Mouse (Mus musculus): Measurements from ENCODE around the gene Bbip1.

Bbip1 gene

DNA sequence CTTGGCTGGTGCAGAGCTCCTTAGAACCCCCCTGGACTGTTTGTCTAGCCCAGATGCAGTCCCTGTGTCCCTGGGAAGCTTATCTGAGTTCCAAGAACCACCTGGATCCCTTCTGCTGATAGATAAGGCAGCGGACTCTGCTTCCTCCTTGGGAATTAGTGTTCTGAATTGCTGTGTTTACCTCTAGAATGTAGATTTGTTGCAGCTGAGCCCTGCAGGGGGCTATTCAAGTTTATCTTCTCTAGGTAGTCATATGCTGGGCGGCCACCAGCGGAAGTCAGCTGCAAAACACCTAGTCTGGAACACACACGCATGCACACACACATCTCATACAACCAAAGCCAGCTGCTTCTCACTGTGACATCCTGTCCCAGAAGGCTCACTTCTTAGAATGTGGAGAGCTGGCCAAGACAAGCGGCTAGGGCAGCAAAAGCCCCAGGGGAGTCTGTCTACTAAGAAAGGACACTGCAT lies 53.6 kb downstream of the Bbip1 start:
- no peak for DNase-seq (ENCODE audit: low spot score)

DNA sequence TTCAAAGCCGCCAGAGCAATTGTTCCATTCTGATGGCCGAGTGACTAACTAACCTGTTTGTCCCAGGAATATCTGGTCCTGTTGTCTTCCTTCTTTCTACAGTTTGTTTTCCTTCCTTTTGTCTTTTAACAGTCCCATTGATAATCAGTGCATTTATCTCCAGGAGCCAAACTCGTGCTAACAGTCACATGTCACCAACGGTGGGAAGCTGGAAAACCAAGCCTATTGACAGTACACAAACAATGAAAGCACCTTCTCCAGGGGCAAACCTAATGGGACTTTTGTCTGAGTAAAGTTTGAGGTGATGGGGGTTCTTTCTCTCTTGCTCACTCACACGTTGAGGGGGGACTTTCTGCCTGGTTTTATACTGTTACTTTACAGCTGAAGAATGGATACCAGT lies 54.2 kb downstream of the Bbip1 start:
- DNase-seq (ENCODE audit: low spot score), result no peak

DNA sequence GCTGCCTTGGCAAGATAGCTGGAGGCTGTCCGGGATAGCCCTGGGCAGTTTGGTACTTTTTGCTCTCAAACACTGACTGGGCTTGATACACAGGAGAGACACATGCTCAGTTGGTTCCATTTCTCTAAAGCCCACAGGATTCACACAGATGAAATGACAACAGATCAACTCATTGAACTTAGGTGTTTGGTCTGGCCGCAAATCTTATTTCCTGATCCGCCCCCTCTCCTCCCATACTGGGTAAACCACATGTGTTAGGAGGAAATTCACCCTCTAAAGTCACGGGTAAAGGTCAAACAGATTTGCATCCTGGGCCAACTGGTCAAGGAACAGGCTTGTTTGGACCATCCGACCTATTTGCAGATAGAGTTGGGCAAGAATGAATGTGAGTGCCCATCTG lies 54.9 kb downstream of the Bbip1 start:
- no peak for DNase-seq (ENCODE audit: low spot score)

DNA sequence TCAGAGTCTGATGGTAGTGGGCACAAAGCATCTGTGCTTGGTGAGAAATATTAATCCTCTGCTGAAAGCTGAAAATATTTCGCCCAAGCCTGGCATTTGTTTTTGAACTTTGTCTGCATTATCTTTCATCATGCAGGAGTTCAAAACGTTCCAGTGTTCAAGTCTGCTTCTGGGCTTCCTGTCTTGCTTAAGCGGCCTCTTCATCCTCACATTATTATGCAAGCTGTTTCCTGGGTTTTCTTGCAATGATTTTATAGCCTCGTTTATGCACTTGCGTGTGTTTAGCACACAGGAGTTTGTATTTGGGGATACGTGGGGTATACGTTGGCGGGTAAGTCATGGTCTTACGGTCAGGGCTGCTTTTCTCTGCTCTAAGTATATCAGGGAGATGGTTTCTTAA lies 56.1 kb downstream of the Bbip1 start:
- DNase-seq (ENCODE audit: low spot score), result no peak

DNA sequence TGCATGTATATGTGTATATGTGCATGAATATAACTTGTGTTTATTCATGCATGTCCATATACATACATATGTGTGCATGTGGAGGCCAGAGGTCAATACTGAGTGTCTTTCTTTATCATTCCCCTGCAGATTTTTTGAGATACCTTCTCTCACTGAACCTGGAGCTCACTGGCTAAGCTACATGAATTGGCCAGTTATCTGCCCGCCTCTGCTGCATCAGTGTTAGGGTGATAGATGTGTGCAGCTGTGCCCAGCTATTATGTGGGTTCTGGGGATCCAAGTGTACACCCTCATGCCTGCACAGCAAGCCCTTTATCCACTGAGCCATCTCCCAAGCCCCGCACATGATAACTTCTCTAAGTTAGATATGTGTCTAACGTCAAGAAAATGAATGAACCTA lies 56.6 kb downstream of the Bbip1 start:
- no peak for DNase-seq (ENCODE audit: low spot score)

DNA sequence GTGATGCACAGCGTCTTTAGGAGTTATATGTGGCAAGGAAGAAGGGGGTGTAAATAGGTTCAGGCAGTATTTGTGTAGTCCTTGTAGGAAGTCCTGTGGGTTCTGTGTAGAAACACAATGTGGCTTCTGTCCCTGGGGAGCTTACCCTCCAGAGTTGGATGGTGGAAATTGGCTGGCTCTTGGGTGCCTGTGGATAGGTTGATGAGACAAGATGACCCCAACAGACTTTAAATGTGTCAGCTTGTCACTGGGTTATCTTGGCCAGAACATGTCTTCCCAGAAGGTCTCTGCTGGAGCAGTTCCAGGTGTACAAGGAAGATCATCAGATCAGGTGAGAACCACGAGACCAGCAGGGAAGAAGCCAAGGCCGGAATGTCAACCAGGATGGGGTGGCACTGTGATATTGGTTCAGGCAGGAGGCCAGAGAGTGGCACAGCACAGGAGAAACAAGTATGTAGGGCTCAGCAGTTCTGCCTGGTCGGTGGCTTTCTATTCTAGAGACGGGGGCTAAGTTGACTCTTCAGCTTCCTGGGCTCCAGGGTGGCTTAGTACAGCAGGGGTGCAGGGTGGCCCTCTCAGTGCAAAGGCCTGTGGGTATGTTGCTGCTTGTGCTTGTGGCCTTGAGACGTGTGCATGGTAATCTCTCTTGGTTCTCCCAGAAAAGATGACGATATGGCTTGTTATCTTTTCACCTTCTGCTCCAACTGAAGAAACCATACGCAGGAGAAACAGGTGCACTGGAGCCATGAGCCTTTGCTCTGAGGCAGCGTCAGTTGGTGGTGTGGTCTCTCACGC lies 57.7 kb downstream of the Bbip1 start:
- DNase-seq (ENCODE audit: low spot score), result no peak

DNA sequence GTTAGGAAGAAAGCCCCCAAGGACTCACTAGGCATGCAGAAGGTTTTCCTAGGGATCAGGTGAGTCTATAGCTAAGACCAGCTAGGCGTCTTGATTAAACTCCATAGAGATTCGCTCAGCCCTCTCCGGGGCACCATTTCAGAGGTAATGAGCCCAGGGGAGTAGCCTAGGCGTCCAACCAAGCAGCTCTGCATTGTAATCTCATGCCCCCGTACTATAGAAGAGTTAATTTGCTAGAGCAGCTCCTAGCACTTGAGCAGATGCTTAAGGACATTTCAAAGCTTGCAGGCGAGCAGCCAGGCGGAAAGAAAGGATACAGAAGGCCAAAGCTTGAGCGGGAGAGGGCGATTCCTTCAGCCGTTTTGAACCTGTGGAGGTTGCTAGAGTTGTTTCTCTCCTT lies 59.0 kb downstream of the Bbip1 start:
- DNase-seq (ENCODE audit: low spot score), result no peak

DNA sequence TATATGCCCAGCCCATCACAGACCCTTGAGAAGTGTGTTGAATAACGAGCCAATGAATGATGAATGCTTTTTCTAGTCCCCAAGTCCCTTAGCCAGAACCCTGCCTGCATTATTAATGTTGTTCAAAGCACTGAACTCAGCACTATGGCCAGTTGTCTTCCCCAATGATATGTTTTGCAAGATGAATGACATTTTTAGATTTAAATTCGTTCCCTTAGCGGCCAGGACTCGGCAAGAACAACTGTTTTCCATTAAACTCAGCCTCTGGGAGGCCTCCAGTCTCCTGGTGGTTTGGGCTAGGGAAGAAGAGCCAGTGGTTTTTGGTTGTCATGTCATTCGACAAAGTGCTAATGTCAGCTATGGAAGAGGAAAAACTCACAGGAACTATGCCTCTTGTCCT lies 62.6 kb downstream of the Bbip1 start:
- no peak for DNase-seq (ENCODE audit: low spot score)

DNA sequence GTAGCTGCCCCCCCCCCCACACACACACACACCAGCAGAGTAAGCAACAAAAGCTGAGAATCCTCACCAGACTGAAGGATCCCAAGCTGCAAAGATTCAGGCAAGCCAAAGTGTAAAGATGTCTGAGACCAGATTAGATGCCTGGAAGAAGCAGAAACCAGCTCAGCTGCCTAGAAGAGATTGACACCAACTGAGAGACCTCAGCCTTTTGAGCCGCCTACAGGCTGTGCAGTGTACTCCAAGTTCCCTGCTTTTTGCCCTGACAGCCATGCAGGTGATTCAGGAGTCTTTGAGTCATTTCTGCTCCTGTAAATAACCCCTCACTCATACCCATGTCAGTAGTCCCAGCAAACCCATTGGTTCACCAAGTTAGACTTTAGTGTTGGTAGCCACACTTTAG lies 64.0 kb downstream of the Bbip1 start:
- DNase-seq (ENCODE audit: low spot score), result no peak
